Mouse (Mus musculus): ENCODE data around the gene Rapgef4.

The Rapgef4 gene

DNA sequence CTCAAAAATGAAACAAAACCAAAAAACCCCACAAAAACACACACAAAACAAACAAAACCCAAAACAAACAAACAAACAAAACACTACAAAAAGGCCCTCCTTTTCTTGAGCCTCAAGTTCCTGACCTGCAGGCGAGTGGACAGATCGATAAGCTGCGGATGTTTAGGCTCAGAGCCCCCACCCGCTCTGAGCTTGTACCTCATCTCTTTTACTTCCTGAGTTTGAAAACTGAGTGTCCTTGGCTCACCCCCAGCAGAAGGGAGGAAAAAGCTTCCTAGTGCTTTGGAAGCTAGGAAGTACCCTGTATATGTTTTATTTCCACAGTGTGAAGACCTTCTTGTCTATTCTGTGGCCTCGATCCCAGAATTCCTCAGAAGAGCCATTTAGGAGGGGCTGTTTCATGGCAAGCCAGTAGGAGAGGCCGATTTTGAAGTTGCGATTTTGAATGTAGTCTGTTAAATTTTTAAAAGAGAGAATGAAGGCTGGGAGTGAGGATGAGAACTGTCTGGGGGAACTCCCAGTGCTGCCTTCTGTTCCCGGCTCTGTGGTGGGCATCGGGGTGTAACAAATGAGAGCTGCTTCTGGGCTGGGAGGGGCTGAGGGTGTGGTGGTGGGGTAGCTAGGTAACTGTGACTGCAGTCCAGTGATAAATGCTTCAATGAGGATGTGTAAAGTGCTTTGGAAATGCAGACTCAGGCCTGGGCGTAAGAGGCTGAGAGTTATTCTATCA, 2.0 kb downstream of the Rapgef4 start:
- DNase-seq (ENCODE audit: low spot score): no peak

DNA sequence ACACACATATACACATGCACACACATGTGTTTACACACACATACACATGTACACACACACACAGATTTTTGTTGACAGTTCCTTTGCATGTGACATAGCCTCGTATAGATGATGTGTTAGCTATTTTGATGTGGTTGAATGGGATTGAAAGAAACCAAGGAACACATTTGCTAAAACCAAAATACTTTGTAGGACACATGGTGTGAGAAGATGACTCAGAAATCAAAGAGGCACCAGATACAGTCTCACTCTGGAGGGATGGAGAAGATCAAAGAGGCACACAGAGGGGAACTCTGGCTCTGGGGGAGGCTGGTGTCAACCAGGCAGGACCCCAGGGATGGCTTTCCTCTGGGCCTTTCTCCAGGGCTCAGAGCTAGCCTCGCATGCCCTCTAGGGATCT, 4.7 kb downstream of the Rapgef4 start:
- no peak for DNase-seq (ENCODE audit: low spot score)

DNA sequence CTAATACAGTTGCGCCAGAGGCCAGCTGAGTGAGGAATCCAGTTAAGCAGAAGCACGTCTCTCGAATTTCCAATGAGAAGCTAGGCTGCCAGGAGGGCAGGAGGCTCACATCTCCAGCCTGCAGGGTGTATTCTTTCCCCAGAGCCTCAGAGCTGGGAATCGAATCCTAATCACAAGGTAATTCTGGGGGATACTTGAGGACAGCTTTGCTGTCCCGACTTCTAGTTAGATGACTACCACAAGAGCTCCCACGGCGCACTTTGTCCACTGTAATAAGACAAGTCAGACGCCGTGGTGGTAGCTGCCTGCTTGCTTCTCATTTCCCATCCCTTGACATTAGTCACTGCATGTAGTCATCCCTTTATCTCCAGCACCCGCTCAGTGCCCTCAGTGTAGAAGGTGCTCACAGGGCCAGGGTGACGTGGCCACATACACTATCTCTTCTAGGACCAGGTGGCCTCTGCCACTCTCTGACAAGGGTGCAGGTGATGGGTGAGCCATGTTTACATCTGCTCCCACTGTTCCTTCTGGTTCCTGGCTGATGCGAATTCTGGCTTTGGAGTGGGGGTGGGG, 5.3 kb downstream of the Rapgef4 start:
- DNase-seq (ENCODE audit: low spot score): no peak

DNA sequence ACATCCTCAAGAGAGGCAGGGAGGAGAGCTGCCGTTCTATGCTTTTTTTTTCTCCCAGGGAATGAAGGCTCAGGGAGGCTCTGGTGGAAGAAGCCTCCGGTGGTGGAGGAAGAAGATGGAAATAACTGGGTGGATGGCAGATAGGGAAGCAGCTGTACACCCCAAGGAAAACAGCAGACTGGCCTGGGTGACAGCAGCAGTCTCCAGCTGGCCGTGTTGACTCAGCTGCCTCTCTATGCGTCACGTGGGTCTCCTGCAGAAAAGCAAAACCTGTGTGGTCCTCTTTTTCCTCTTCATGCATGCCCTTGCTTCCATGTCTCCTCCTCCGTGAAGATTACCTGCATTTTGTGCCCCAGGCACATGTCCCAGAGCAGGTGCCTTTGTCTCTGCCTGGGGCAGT, 7.5 kb downstream of the Rapgef4 start:
- no peak for DNase-seq (ENCODE audit: low spot score)

DNA sequence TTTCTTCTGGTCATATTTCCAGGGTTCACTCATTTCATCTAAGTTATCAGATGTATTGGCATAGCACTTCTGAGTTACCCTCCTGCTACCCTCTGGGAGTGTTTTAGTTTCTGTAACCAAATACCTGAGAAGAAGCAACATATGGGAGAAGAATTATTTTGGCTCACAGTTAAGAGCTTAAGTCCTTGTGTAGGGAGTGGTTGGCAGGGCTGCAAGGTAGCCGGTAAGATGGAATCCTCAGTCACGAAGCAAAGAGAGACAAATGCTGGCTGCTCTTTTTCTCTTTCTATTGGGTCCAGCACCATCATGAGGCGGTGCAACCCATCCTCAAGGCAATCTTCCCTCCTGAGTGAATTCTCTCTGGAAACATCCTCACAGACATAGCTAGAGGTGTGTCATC, 11.1 kb downstream of the Rapgef4 start:
- DNase-seq (ENCODE audit: low spot score): no peak

DNA sequence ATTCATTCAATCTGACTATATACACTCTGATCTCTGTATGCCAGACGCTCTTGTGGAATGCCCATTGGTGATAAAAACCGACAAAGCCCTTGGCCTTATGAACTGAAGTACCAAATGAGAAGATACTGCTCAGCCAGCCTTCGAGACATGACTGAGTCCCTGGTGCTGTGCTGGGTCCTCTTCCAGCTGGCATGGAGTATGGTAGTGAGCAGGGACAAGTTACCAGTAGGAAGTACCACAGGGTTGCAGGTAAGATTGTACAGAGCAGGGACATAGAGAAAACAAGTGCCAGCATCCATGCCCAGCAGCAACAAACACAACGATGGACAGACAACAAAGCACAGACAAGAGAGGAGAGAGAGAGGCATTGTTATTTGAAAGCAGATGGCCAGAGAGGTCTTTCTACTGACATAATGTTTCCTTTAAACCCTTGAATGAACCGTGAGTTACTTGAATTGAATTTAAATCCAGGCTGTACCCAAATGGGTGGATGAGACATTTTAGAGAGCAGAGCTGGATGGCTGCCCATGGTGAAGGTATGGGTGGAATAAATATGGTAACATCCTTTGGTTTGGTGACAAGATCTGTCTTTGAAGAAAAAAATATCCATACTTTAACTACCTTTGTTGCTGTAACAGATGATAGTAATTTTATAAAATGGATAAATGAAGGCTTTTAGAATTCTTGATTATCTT, 12.8 kb downstream of the Rapgef4 start:
- no peak for DNase-seq (ENCODE audit: low spot score)

DNA sequence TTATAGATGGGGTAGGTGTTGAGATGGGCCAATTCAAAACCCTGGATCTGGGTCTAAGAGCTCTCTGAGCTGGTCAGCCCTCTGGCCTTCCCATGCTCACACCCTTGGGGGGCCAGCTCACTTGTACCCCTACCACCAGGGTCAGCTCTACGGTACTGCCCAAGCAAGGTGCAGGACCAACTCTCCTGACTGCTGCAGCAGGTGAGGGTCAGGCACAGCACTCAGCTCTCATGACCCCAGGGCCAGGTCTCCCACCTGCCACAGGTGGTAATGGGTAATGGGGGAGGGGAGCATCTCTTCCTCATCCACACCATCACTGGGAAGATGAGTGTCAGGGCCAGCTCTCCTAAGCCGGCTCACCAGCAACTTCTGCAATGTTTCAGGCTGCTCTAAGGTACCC, 17.5 kb downstream of the Rapgef4 start:
- no peak for DNase-seq (ENCODE audit: low spot score)

DNA sequence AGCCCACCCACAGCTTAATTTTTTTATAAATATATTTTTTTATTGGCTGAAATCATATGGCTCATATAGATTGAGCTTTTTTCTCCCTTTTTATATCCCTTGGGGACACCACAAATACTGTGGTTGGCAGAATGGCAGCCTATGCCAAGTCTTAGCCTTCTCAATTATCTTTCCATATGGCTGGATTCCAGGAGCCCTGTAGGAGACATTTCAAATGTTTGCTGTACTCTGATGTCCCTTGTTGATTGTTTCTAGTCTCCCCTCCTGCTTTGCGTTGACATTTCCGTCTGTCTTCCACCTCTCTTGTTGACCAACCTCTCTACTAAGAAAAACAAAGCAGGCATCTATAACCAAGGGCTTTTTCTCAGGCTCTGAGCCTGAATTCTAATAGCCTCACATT, 19.1 kb downstream of the Rapgef4 start:
- no peak for DNase-seq (ENCODE audit: low spot score)

DNA sequence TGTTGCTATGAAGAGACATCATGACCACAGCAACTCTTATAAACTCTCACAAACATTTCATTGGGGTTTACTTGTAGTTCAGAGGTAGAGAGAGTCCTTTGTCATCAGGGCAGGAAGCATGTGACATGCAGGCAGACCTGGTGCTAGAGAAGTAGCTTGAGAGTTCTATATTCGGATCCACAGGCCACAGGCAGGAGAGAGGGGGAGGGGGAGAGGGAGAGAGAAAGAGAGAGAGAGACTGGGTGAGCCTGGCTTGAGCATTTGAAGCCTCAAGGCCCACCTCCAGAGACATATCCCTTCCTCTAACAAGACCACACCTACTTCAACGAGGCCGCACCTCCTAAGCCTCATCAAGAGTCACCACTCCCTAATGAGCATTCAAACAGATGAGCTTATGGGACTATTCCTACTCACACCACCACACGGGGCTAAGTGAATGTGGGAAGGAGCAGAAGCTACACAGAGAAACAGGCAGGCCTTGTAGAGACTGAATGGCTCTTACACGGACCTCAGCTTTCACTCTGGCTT, 21.9 kb downstream of the Rapgef4 start:
- DNase-seq (ENCODE audit: low spot score): no peak

DNA sequence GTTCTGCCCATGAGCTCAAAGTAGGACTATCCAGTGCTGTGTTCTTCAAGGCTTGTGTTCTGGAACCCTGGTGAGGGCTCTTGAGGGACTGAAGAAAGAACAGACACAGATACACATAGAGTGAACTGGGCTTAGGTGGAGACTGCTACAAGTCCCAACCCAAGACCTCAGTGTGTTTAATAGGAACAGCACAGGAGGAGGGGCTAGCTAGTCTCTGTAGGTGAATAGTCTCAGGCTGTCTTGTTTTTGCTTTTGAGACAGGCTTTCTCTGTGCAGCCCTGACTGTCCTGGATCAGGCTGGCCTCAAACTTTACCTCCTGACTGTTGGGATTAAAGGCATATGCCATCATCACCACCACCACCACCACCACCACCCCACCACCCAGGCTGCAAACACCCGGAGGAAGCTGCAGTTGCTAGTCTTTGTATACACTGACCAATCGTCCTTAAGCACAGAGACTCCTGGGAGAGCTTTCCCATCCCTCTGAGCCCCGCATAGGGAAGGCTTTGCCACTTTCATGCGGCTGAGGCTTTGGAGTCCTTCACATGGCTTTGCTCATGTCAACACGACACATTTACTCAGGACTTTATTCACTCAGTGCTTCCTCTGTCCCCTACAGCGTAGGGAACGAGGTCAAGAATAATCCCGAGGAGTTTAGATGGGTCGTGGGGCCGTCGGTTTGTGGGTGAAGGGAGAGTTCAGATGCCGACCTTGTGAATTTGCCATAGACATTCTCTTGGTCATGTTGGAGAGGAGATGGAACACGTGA, 22.9 kb downstream of the Rapgef4 start:
- no peak for DNase-seq (ENCODE audit: low spot score)

DNA sequence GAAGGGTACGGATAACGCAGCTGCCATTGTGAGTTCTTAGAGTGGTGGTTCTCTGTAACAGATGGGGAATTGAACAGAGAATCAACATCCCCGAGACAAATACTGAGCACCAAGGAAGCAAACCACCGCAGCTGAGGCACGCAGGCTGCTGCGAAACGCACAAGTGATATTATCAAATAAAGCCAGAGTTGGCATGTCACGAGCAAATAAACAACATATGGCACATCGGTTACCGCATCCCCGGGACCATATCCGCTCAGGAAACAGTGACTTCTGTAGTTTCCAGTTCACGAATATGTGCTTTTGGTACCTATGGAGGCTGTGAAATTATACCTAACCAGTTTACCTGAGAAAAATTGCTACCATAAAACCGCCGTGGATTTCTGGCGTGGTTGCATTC, 24.0 kb downstream of the Rapgef4 start:
- no peak for DNase-seq (ENCODE audit: low spot score)

DNA sequence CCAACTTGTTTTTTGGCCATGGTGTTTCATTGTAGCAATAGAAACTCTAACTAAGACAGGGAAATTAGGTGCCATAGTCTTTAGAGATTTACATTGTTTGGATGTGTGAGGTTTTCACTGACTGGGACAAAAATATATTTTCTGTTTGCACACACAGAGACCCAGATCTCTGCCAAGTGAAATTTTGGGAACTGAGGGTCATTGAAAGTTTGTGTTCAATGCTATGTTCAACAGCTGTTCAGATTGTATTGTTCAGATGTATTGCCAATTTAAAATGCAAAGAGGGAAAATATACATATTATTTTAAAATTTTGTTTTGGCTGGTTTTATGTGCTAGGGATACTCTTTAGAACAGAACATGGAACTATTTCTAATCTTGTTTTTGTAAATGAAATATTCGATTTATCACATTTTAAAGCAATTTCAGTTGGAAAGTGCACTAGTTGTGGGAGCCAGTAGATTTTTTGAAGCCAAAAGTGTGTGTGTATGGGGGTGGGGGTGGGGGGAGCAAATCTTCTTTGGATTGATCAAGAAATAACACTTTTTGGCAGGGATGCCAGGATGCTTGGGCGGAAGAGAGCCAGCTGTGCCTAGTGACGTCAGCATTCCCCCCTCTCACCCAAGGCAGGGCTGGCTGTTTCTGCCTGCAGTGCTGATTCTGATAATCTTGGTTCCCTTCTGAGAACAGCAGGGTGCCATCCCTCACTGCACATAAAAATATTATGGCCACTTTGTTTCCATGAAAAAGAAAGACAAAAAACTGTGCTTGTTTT, 28.6 kb downstream of the Rapgef4 start:
- DNase-seq (ENCODE audit: low spot score): no peak

DNA sequence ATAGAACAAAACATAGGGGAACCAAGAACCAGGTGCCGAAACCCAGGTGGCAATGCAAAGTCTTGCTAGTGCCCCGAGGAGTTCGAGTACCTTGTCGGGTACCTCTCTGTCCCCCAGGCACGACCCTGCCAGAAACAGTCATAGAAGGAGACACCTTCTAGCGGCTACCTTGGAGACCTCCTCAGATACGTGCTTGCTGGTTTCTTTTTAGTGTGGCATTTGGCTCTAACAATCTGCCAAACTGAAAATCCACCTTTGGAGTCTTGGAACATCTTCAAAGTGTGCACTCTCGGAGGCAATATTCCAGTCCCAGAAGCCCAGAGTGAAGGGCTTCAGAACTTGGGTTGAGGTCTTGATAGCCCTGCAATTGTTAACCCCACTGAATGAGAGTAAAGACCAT, 34.3 kb downstream of the Rapgef4 start:
- no peak for DNase-seq (ENCODE audit: low spot score)

DNA sequence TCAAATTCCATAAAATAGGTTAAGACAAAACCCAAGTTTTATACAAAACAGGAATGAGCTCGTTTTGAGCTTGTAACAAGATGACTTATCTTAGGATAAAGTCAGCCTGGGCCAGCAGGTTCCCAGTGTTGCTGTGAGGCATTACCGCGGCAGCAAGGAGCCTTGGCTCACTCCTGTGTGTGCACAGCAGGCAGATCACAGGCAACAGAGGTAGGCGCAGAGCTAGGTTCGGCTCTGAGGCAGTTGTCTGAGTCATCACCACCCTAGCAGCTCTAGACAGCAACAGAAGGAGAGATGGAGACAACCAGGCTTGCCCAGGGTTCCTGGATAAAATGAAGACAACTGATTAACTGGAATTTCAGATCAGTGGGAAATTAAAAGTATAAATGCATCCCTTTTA, 35.0 kb downstream of the Rapgef4 start:
- DNase-seq (ENCODE audit: low spot score): no peak

DNA sequence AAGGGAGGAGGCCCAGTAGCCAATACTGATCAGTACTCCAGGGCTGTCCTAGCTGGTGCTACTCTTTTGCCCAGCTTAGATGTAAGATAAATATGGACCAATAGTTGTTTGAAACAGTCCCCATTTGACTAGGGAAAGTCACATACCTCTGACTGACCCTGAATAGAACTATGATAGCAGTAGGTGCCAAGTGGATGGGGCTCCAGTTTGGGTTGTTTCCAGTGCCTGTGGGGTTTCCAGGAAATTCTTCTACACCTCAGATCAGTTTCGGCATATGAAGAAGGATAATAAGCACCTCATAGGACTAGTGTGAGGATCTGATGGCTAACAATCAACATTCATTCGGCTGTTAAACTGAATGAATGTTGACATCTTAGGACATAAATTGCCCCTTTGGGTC, 36.1 kb downstream of the Rapgef4 start:
- no peak for DNase-seq (ENCODE audit: low spot score)

DNA sequence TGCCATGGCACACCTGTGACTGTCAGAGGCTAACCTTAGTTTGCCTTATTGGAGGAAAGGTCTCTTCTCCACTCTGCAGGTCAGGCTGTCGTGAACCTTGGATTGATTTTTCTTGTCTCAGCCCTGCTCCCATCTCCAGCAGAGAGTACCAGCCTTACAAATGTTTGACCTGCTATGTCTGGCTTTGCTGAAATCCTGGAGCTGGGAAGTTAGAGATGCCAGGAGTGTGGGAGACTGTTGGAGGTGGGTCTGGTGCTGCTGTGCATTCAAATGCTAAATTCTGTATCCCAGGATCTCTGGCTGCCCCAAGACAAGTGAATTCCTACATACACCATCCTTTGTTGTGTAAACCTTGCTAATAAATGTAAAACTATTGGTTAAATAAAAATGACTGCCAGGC, 37.7 kb downstream of the Rapgef4 start:
- DNase-seq (ENCODE audit: low spot score): no peak

DNA sequence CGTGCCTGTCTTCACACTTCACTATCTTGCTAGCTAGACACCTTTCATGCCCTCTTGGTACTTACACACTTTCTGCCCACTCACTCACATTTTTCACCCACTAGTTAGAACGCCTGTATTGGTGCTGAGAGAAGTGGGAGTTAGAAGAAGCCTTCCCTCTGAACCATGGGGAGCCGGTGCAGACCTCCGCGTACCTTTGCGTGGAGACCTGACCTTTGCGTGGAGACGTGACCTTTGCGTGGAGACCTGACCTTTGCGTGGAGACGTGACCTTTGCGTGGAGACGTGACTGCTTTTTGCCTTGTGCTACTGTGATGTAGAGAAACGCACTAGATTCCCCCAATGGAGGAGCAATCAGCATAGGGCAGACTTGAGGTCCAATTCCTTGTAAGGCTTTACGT, 39.7 kb downstream of the Rapgef4 start:
- DNase-seq (ENCODE audit: low spot score): no peak

DNA sequence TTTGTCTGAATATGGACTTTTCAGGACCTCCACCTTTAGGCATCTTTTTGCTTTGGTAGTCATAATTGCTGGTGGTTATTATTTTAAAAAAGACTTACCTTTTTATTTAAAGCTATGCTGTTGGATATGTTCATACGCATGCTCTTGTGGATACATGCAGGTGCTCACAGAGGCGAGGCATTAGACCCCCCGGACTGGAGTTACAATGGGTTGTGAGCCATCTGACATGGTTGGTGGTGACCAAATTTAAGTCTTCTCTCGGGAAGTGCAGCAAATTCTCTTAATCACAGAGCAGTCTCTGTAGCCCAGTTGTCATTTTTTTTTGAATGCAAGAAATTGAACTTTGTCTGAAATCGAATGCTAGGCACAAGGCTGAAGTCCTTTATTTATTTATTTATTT, 40.4 kb downstream of the Rapgef4 start:
- no peak for DNase-seq (ENCODE audit: low spot score)

DNA sequence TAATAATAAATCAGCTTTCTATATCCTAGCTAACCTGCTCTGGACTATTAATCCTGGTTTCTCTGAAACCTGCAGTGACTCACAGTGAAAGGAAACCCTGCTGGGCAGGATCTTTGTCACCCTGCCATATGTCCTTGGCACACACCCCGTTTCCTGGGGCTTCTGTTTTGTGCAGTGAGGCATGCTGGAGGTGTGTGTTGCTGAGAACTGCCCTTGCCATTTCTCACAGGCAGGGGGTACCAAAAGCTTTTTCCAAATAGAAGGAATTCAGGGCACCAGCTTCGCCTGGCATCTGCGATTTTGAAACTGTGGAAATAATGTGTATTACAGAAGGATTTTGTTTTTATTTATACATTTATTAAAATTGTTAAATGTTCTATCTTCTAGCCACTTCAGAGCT, 40.8 kb downstream of the Rapgef4 start:
- no peak for DNase-seq (ENCODE audit: low spot score)

DNA sequence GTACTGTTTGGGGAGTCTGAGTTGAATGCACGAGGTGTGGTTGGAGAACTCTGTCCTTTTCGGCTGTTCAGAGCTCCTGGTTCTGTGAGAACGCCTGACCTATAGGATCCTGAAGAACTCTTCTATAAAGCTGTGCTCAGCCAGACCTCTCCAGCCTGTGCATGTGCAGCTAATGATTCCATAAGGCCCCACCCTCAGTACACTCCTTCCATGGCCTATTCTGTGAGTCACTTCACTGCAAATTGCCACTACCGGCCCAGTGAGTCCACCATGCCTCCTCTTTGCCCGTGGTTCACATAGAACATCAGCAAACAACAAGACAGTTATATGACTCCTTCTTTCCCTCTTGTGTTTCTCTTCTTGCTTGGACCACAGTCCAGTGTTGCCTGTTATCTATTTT, 42.8 kb downstream of the Rapgef4 start:
- no peak for DNase-seq (ENCODE audit: low spot score)

DNA sequence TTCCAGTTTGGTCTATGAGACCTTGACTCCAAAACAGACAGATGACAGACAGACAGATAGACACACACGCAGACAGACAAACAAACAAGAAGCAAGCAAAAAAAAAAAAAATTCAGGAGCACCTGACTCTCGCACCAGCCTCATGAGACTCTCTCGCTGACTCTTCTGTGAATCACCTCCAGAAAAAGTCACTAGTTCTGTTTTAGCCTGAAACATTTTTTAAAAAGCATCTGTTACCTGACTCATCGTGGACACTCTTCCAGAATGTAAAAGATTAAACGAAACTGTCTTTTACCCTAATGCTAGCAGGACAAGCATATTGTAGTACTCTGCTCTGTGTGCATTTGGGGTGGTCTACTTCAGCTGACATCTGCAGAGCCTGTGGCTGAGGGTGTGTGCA, 44.6 kb downstream of the Rapgef4 start:
- no peak for DNase-seq (ENCODE audit: low spot score)

DNA sequence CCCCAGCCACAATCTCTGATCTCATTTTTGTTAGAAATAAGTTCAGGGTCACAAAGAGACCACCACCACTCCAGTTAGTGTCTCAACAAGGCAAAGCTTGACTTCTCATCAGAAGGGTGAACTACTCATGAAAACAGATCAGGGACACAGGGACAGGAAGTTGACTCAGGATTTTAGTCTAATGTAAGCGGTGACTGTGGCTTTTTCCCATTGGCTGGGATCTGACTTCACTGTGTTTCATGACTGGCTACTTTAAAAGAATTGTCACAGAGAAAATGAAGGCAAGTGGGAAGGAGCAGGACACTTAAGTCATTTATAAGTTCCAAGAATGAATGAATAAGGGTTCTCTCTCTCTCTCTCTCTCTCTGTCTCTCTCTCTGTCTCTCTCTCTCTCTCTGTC, 45.5 kb downstream of the Rapgef4 start:
- DNase-seq (ENCODE audit: low spot score): no peak

All from ovary, postnatal 10 days (tissue).